Mouse (Mus musculus) bone marrow macrophage, adult 2 months (primary cell): ENCODE results near the gene Helz2. TPM values are rescaled to one million over a fixed set of nuclear protein-coding genes. Genes with fewer than 3 reads are reported as not detected.

Source experiments
- H3K27ac ChIP-seq: 2 replicates; pipeline ENCODE4 v1.5.1; 2012; ENCODE audit warnings: low read depth, low read length; ENCODE audit not compliant: insufficient read depth
- H3K4me1 ChIP-seq: 2 replicates; pipeline ENCODE4 v1.6.1; 2012; ENCODE audit warnings: low read length; ENCODE audit not compliant: control insufficient read depth, insufficient read depth
- H3K4me3 ChIP-seq: 2 replicates; pipeline ENCODE4 v1.5.1; 2012; ENCODE audit warnings: mild to moderate bottlenecking, low read length, moderate library complexity; ENCODE audit not compliant: insufficient read depth
- CTCF ChIP-seq: IDR thresholded peaks from 2 replicates; pipeline ENCODE4 v1.5.1; 2012; ENCODE audit warnings: low read depth, mild to moderate bottlenecking, low read length, moderate library complexity
- POLR2A ChIP-seq: IDR thresholded peaks from 2 replicates; pipeline ENCODE4 v1.6.1; 2012; ENCODE audit warnings: mild to moderate bottlenecking, low read depth, low read length, borderline replicate concordance
- polyA plus RNA-seq: library from polyadenylated mRNA; stranded (reverse); fragments of >200 nt; gene quantifications from 2 replicates; pipeline ENCODE4 v1.2.4, GENCODE M21; 2012; ENCODE audit not compliant: missing spikeins, insufficient read depth, insufficient read length

Gene Helz2
- polyA plus RNA-seq, 1 experiment = 13.3 TPM

DNA sequence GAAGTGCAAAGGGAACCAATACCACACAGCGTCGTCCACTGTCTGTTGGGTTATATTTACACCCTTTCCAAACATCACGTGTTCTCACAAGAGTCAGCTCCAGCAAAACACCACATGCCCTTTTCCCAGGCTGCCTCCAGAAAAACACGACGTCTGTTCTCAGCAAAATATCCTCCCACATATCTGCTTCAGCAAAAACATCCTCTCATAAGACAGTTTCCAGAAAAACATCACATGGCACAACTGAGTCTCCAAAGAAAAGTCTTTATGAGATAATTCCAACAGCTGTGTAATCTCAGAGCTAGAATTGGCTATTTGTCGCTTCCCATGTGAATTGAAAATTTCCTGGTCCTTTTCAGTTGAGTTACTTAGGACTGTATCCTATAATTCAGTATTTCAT lies 60.9 kb downstream of the Helz2 start:
- Histone ChIP-seq H3K4me1 (0 out of 2 replicates have a peak, but pooled peaks cover 4% of the 10 kb centered on the region), H3K27ac (no peak overlapping the region), H3K4me3 (no peak overlapping the region)
- TF ChIP-seq CTCF (no peak), POLR2A (no peak)

DNA sequence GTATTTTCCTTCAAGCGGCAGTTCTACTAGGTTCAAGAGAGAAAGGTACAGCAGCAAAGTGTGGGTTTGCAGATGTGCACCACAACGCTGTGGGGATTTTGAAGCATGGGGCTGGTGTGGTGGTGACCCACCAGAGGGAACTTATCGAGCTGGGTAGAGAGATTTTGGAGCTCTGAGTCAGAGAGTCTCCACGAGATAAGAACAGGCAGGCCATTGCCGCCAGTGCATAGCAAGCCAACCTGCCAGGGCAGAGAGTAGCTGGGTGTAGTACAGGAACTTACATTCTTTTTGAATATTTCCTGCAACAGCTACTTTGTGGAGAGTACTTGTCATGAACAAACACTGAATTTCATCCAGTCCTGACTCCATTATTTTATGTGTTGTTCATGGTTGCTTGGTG lies 63.4 kb downstream of the Helz2 start:
- TF ChIP-seq POLR2A = no peak
- no peak for TF ChIP-seq CTCF
- Histone ChIP-seq H3K27ac (no peak overlapping the region), H3K4me1 (0 out of 2 replicates have a peak, but pooled peaks cover 4% of the 10 kb centered on the region), H3K4me3 (no peak overlapping the region)

DNA sequence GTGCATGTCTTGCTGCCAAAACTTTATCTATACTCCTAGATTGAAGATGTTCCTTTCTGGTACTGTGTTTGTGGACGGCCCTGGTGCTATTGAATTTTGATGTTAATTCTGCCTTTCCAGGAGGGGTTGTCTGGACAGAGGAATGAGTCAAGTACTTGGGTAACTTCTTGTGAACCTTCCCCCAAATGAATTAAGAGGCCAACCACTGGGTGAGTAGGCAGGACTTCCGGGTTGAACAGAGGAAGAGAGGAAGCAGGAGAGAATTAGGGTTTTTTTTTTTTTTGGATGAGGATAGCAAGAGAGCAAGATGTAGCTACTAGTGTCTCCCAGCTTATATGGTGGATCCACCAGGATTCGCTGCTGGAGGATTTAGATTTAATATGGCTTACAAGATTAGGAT lies 63.8 kb downstream of the Helz2 start:
- Histone ChIP-seq H3K27ac (no peak overlapping the region), H3K4me3 (no peak overlapping the region), H3K4me1 (0 out of 2 replicates have a peak, but pooled peaks cover 4% of the 10 kb centered on the region)
- TF ChIP-seq POLR2A (no peak), CTCF (no peak)

Other genes starting within 250 kb of the Helz2 start
- gene Chrna4, start 198.5 kb downstream of the Helz2 start, polyA plus RNA-seq = not detected in 2 replicates
- gene Kcnq2, start 106.7 kb downstream of the Helz2 start, polyA plus RNA-seq = not detected in 2 replicates
- gene Eef1a2, start 85.0 kb downstream of the Helz2 start, polyA plus RNA-seq = 0.39 TPM in 1 of 2 replicates, not detected in the other
- gene Ppdpf, start 54.8 kb downstream of the Helz2 start, polyA plus RNA-seq = 46.1 and 47.5 TPM in 2 replicates
- not detected in 2 replicates for gene Ptk6, start 39.2 kb downstream of the Helz2 start, polyA plus RNA-seq
- not detected in 2 replicates for gene Srms, start 28.8 kb downstream of the Helz2 start, polyA plus RNA-seq
- gene Fndc11, start 22.0 kb downstream of the Helz2 start, polyA plus RNA-seq = not detected in 2 replicates
- 11.4 and 16.4 TPM in 2 replicates for gene Gmeb2, start 46.0 kb upstream of the Helz2 start, polyA plus RNA-seq
- not detected in 2 replicates for gene Stmn3, start 72.5 kb upstream of the Helz2 start, polyA plus RNA-seq
- gene Rtel1, start 77.7 kb upstream of the Helz2 start, polyA plus RNA-seq = 17.1 and 27.3 TPM in 2 replicates
- 18.7 and 22.5 TPM in 2 replicates for gene Zgpat, start 122.9 kb upstream of the Helz2 start, polyA plus RNA-seq
- gene Arfrp1, start 123.4 kb upstream of the Helz2 start, polyA plus RNA-seq = 41.3 and 47.7 TPM in 2 replicates
- gene Lime1, start 138.1 kb upstream of the Helz2 start, polyA plus RNA-seq = 10.9 and 15.7 TPM in 2 replicates
- gene Zbtb46, start 217.4 kb upstream of the Helz2 start, polyA plus RNA-seq = 0.11 and 0.55 TPM in 2 replicates